Mouse (Mus musculus) gastrocnemius, postnatal 14 days (tissue): ENCODE measurements at regions not wholly inside any gene's neighbourhood (a gene's known extent, or its start where the extent isn't known, plus 50 kb on each side); places are given as distances from the start of the nearest gene placed in this dataset.

ENCODE experiments used
- DNase-seq: peaks from one replicate; pipeline ENCODE4 v3.0.0; 2021; ENCODE audit warnings: mixed read lengths
- intact Hi-C: fragments of 180-260 bp; cut with DNase I; formaldehyde crosslinking; loops from one replicate; pipeline ENCODE4 v1.15.1; 2025; ENCODE audit warnings: low total_unique reads

- peak; percentile 34 for DNase-seq
Measured at GRCm38 (mm10) chr3:51075219-51075920, 148.9 kb upstream of the Noct start.

GRCm38 (mm10) chr3:51078459-51078858 lies 145.8 kb upstream of the Noct start:
- DNase-seq = no peak
- intact Hi-C loops = no loop called here

More at GRCm38 (mm10) chr3:51075219-51075920, 148.9 kb upstream of the Noct start:
- intact Hi-C loops = no loop called here

DNA sequence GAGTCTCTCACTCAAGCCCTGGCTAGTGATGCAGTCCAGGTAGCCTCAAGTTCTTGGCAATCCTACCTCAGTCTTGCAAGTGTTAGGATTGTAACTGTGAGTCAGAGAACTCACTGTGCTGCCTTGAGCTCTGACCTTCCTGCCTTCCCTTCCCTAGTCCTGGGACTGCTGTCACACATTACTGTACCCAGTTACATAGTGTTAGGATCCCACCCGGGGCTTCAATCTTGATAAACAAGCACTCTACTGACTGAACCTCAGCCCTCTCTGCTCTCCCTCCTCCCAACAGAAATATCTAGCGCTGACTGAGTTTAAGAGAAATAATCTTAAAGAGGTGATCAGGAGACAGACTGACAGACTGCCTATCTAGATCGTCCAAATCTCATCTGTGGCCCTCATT lies 143.8 kb upstream of the Noct start:
- intact Hi-C loops = no loop called here
- DNase-seq = no peak

DNA sequence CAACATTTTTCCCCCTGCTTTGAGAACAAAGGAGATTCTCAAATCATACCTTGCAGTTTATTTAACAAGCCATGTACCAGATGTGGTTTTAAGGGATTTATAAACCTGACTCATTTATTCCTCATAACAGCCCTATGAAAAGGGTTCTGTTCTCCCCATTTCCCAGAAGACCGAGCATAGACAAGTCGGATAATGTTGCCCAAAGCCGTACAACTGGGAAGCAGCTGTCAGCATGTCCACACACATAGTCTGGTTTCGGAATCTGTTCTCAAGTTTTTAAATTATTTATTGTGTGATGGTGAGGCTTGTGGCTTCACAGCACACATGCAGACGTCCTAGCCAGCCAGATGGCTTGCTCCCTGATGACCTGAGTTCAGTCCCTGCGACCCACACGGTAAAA lies 143.4 kb upstream of the Noct start:
- intact Hi-C loops = no loop called here

DNA sequence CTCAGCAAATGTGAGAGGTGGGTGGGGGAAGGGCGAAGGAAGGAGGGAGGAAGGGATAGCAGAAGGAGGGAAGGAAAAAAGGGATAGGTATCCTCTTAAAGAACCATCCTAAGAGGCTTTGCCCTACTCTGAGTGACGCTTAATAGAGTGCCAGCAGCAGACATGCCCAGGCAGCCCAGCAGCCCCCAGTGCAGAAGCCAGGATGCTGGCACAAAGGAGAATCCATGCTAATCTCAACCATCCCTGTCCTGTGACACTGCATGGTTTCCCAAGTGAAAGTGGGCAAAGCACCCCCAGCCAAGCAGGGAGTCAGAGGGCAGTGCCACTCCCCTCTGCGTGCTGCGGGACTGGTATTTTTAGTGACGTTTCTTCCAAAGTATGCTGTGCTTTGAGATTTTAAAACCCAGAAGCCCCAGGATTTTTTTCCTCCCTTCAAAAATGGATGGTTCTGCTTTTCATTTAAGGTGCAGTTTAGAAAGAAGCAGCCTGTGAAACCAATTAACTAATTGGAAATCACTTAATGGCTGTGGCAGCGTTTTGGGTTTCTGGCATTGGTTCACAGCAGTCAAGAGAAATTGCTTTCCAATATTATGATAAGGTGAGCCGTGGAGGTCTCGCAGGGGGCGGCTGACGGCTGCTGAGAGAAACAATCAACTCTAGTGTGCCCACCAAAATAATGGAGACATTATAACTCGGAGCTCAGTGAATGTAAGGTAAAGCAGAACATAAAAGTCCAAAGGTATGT lies 141.2 kb upstream of the Noct start:
- intact Hi-C loops = no loop called here

More for the DNA sequence above, 143.4 kb upstream of the Noct start:
- no peak for DNase-seq

GRCm38 (mm10) chr3:51083583-51083982 lies 140.7 kb upstream of the Noct start:
- intact Hi-C loops = no loop called here
- no peak for DNase-seq

More for the DNA sequence above, 141.2 kb upstream of the Noct start:
- no peak for DNase-seq

- intact Hi-C loops = no loop called here
- no peak for DNase-seq
Measured at GRCm38 (mm10) chr3:51086441-51086849, 137.8 kb upstream of the Noct start.

DNA sequence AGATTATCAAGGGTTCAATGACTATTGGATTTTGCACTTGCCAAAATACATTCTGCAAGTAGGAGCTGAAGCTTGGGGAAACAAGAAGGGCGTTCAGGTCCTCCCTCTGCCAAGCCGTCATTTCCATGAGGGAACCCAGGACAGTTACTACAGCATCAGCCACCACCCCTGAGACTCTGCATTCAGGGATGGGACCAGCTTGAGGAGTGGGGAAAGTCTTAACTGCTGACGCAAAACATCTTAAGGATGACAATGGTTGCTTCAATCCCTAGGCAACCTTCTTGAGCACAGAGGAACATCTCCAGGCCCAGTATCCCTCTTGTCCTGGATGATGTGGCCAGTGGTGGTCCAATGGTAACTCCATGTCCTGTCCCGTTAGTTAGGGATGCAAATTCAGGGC lies 137.2 kb upstream of the Noct start:
- intact Hi-C loops = no loop called here
- no peak for DNase-seq

DNA sequence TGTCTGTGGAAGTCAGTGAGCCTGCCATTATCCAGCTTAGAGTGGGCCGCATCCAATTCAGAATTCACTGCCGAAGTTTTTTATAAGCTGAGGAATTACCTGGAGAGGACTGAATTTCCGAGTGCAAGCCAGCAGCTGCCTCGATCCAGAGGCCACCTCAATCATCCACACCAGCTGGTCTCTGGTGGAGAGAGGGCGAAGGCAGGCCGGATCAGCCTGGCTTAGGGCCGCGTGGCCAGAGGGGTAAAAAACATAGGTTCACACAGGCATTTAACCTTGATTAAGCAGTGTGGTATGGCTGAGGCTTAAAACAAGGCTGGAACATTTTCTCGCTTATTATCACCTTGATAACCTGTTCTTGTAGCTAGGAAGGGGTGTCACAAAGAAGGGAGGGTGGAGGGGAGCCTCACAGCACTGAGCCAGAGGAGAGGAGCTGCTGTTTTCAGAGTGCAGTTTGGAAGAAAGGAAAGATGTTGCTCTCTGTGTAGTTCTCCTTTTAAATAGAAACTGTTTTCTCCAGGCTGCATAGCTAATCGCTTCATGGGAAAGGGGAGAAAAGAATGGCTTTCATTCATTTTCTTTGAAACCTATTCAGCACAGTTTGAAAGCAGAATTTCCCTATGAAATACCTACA lies 135.1 kb upstream of the Noct start:
- intact Hi-C loops = no loop called here
- no peak for DNase-seq

- intact Hi-C loops = no loop called here
- peak; percentile 38 for DNase-seq
Measured at GRCm38 (mm10) chr3:51091478-51091877, 132.8 kb upstream of the Noct start.

DNA sequence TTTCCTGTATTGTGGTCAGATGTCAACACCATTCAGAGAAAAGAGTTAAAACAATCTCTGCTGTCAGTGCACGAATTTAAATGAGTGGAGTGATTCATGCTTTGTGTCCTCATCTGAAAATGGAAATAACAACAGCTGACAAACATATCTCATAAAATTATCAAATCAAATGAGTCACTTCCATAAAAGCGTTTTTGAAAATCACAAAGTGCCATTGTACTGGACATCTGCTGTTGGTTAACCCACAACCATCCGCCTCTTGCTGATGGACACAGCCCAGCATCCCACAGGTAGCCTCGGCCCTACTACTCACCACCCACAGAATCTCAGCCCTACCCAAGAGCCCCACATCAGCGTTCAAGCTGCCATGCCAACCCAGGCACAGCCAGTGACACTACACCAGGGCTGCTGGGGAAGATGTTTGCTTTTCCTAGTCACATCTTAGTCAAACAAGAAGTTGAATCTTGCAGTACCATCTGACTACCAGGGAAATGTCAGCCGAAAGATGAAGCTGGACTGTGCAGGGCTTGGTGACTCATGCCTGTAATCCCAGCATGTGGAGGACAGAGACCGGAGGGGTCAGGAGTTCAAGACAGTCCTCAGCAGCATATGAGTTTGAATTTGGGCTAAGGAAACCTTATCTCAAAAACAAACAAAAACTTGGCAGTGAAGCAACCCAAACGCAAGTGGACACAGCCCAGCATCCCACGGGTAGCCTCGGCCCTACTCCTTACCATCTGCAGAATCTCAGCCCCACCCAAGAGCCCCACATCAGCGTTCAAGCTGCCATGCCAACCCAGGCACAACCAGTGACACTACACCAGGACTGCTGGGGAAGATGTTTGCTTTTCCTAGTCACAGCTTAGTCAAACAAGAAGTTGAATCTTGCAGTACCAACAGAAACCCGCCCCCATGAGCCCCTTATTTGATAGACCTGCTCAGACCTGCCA lies 131.9 kb upstream of the Noct start:
- intact Hi-C loops = no loop called here
- no peak for DNase-seq

DNA sequence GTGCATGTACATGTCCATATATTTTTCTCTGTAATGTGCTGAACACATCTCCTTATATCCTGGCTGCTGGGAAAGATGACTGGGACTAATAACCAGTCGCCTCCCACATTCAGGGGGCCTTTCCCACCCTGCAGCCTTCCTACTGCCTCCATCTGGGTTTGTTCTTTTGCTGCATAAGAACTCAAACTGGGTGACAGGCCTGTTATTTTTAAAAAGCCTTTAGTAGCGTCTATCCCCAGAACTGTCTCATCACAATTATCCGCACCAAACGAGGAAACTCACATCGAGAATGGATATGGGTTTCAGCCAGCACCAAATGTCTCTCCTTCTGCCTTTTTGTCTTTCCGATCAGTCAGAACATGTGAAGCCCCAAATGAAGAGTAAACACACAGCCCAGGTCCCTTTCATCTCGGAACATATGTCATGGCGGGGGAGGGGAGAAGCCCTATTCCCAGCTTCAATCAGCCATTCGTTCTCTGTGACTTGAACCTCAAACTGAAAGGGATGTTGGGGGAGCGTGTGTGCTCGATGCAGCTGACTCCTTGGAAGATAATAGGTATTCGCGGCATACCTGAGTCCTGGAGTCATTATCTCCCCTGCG lies 128.3 kb upstream of the Noct start:
- DNase-seq = no peak
- intact Hi-C loops = no loop called here

GRCm38 (mm10) chr3:51096545-51096944 lies 127.7 kb upstream of the Noct start:
- intact Hi-C loops = no loop called here
- no peak for DNase-seq

- intact Hi-C loops = no loop called here
Measured at GRCm38 (mm10) chr3:51097362-51097761, 126.9 kb upstream of the Noct start.

GRCm38 (mm10) chr3:51099966-51100365 lies 124.3 kb upstream of the Noct start:
- intact Hi-C loops = no loop called here
- DNase-seq = no peak

More at GRCm38 (mm10) chr3:51097362-51097761, 126.9 kb upstream of the Noct start:
- no peak for DNase-seq

DNA sequence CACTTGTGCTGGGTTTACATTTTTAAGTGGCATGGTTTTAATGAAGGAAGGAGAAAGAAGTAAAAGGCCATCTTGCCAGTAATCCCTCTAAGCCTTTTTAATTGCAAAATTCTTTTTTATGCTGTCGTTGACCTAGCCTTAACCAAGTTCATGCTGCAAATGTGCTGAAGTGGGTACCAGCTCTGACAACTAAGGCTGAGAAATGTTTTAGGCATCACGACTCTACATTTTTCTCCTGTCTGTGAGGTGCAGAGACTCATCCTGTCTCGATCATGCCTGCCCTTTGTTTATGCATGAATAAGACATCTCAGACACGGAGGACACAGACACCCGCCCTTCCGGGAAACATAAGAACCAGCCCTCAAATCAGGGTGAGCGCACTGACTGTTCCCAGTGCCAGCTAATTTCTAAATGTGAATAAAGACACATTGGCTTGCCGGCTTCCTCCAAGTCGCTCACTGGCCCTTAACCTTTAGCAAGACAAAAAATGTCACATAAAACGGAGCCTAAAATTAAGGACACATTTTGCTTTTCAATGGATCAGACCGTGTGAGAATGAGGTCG lies 115.5 kb upstream of the Noct start:
- DNase-seq = no peak
- intact Hi-C loops = no loop called here

DNA sequence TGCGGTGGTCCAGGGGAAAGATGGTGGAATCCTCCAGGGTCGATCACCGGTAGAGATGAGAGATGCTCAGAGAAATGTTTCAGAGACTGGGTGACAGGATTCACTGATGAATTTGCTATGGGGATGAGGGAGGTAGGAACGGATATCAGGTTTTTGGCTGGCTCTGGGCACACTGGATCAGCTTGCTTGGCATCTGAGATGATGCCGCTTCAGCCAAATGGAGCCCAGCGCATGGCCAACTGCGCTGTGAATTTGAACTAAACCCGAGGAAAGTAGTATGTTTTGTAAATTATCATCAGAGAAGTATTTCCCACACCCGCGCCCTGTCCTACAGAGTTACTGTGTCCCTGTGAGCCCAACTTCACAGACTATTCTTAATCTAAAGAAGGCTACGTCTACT lies 113.0 kb upstream of the Noct start:
- intact Hi-C loops = no loop called here

GRCm38 (mm10) chr3:51112351-51112750 lies 111.9 kb upstream of the Noct start:
- no peak for DNase-seq
- intact Hi-C loops = no loop called here

More for the DNA sequence above, 113.0 kb upstream of the Noct start:
- no peak for DNase-seq

DNA sequence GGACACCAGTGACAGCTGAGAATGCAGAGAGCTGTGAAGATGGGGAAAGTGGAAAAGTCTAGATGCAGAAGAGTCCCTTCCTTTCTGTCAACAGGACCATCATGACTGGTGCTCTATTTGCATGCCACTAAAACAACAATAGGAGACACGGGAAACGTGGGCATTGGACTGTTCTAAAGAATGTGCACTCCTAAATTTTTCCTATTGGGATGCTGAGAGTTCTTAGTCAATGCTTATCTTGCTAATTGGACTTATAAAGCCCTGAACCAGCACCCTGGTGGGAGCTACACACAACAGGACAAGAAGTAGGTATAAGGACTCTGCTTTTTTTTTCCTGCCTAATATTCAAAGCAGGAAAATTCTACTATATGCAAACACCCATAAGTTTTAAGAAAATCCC lies 108.3 kb upstream of the Noct start:
- intact Hi-C loops = no loop called here
- DNase-seq = no peak
